Mouse (Mus musculus): ENCODE results near the gene Eci2.
"Not testable (repeated sequence)": the region's sequence is repeated elsewhere in the genome, so short reads cannot be mapped to it uniquely, and the experiment has no call there.

DNA sequence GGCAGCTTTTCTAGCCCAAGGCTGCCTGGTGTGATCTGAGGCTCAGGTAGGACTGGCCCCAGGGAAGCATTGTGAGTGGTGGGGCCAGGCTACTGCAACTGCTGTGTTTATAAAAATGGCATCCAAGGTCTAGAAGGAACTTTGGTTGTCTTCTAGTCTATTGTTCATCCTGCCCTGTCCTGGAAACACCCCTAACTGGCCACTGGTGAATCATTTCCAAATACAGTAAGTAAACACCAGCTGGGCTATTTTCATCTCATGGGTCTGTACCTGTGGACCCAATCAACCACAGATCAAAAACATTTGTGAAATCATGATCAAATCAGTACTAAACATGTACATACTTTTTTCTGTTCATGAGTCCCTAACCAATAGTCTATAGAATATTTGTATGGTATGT, 54.4 kb downstream of the Eci2 start:
- TF ChIP-seq CTCF (IDR thresholded peaks at IDR 0.05; ENCODE audit: control insufficient read depth, insufficient read depth, insufficient read length); MAX (IDR thresholded peaks at IDR 0.05); CEBPB (IDR thresholded peaks at IDR 0.05; ENCODE audit: low read depth); USF1 (IDR thresholded peaks at IDR 0.05; ENCODE audit: low read depth); MYOD1 (IDR thresholded peaks at IDR 0.05; ENCODE audit: control insufficient read depth, insufficient read length, low read depth); FOSL1 (IDR thresholded peaks at IDR 0.05; ENCODE audit: insufficient read depth, low read length, poor library complexity, severe bottlenecking): not testable (repeated sequence)

Measured in C2C12 (cell line).